Mouse (Mus musculus) kidney, embryonic 16.5 days (tissue): ENCODE measurements around the gene 4930519G04Rik. TPM values are rescaled to one million over a fixed set of nuclear protein-coding genes. Genes with fewer than 3 reads are reported as not detected.
"Not testable (repeated sequence)": the region's sequence is repeated elsewhere in the genome, so short reads cannot be mapped to it uniquely, and the experiment has no call there.

Source experiments
- ATAC-seq: fragments of 200-750 bp; cut with Nextera tagmentation; 2 replicates; pipeline ENCODE4 v1.8.0; 2017; ENCODE audit warnings: moderate TSS enrichment; ENCODE audit not compliant: low FRiP score, low TSS enrichment
- H3K27ac ChIP-seq: fragments of 300-500 bp; sonication (generic); 2 replicates; pipeline ENCODE4 v1.5.1; 2014; ENCODE audit warnings: low read length
- H3K27me3 ChIP-seq: fragments of 300-500 bp; sonication (generic); 2 replicates; pipeline ENCODE4 v1.6.1; 2014; ENCODE audit warnings: low read length, control low read depth, mixed read lengths; ENCODE audit not compliant: insufficient read depth
- H3K36me3 ChIP-seq: fragments of 300-500 bp; sonication (generic); 2 replicates; pipeline ENCODE4 v1.6.1; 2014; ENCODE audit warnings: low read length, control low read depth, mixed read lengths; ENCODE audit not compliant: insufficient read depth
- H3K4me1 ChIP-seq: fragments of 300-500 bp; sonication (generic); 2 replicates; pipeline ENCODE4 v1.6.1; 2014; ENCODE audit warnings: low read length, control low read depth, mixed read lengths; ENCODE audit not compliant: insufficient read depth
- H3K4me2 ChIP-seq: fragments of 300-500 bp; sonication (generic); replicated peaks from 2 replicates; pipeline ENCODE4 v1.6.1; 2014; ENCODE audit warnings: low read depth, low read length
- H3K4me3 ChIP-seq: fragments of 300-500 bp; sonication (generic); 2 replicates; pipeline ENCODE4 v1.5.1; 2014; ENCODE audit warnings: mild to moderate bottlenecking, low read length
- H3K9ac ChIP-seq: fragments of 300-500 bp; sonication (generic); replicated peaks from 2 replicates; pipeline ENCODE4 v1.6.1; 2014; ENCODE audit warnings: low read length
- H3K9me3 ChIP-seq: fragments of 300-500 bp; sonication (generic); 2 replicates; pipeline ENCODE4 v1.6.1; 2016; ENCODE audit warnings: low read length, control low read depth
- WGBS: fragments of 180-500 bp; shearing (Covaris S2); extraction: QIAGEN DNeasy Blood & Tissue Kit; methylation state at CpG from one replicate; pipeline ENCODE4 v1.1.7; 2014; 5-methylcytosine and 5-hydroxymethylcytosine counted together
- polyA plus RNA-seq: library from polyadenylated mRNA; unstranded; fragments of >200 nt; fragmentation: Nextera tagmentation; extraction: Ambion mirVana; gene quantifications from 2 replicates; pipeline ENCODE4 v1.2.1, GENCODE M21; 2015

The 4930519G04Rik gene
- polyA plus RNA-seq, 1 experiment from 2014 or later: not detected

- no peak for ATAC-seq
- no peak overlapping the region for H3K9ac ChIP-seq
- H3K9me3 ChIP-seq: no peaks in the 10 kb centered on the region
- 76% methylated on average over 3 of the region's 3 CpGs for WGBS
- H3K4me2 ChIP-seq: no peak overlapping the region
- no peaks in the 10 kb centered on the region for H3K27me3 ChIP-seq
- H3K27ac ChIP-seq: no peak overlapping the region
- H3K4me3 ChIP-seq: no peak overlapping the region
- no peaks in the 10 kb centered on the region for H3K36me3 ChIP-seq
- H3K4me1 ChIP-seq: 0 out of 2 replicates have a peak, but pooled peaks cover 5% of the 10 kb centered on the region
Observed at GRCm38 (mm10) chr5:114829740-114830139, 23.7 kb upstream of the 4930519G04Rik start.

DNA sequence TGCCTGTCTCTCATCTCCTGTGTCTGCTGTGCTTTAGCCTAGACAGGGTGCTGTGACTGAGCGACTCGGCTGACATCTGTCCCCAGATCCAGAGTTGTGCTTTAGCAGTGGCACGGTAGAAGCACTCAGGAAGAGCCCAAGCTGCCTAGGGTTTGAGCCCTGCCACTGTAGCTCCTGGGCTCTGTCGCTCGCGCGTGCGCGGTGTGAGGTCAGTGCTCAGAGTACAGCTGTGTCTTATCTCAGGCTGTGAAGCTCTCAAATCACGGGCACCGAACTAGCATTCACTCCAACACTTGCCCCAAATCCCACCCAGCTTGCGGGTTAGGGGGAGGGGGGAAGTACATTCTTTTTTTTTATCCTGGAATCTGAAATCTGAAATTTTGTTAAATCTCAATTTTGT, 16.6 kb upstream of the 4930519G04Rik start:
- WGBS: 62% methylated on average over 12 of the region's 12 CpGs

GRCm38 (mm10) chr5:114840481-114840880, 13.0 kb upstream of the 4930519G04Rik start:
- not testable (repeated sequence) for H3K4me1 ChIP-seq, H3K27ac ChIP-seq, H3K27me3 ChIP-seq, H3K4me2 ChIP-seq, H3K9ac ChIP-seq, H3K4me3 ChIP-seq, ATAC-seq, H3K9me3 ChIP-seq, H3K36me3 ChIP-seq
- 36% methylated on average over 5 of the region's 5 CpGs for WGBS

More for the DNA sequence above, 16.6 kb upstream of the 4930519G04Rik start:
- ATAC-seq: no peak
- Histone ChIP-seq H3K9me3 (no peaks in the 10 kb centered on the region), H3K36me3 (no peaks in the 10 kb centered on the region), H3K27ac (no peak overlapping the region), H3K4me2 (no peak overlapping the region), H3K4me1 (no peaks in the 10 kb centered on the region), H3K4me3 (no peak overlapping the region), H3K27me3 (no peaks in the 10 kb centered on the region), H3K9ac (no peak overlapping the region)

DNA sequence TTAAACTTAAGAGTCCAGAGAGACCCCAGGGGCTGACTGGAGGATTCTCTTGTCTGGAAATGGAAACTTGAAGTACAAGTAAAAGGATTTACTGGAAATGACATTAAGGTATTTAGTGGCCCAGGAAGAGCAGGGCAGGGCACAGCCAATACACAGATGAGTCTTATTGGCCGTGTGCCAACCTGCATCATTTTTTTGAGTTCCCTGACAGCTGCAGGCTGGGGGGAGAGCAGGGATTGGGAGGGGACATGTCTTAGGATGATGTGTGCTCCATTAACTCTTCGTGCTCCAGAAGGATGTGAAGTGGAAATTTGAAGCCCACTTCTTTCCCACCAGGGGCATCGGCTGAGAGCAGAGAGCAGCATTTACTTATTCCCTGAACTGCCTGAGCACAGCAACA, 11.3 kb upstream of the 4930519G04Rik start:
- 26% methylated on average over 3 of the region's 3 CpGs for WGBS
- H3K36me3 ChIP-seq, H3K4me1 ChIP-seq, H3K27ac ChIP-seq, H3K4me2 ChIP-seq, H3K9ac ChIP-seq, H3K9me3 ChIP-seq, H3K27me3 ChIP-seq, ATAC-seq, H3K4me3 ChIP-seq: not testable (repeated sequence)

GRCm38 (mm10) chr5:114842674-114843073, 10.8 kb upstream of the 4930519G04Rik start:
- H3K27me3 ChIP-seq: no peaks in the 10 kb centered on the region
- H3K27ac ChIP-seq: no peak overlapping the region
- no peaks in the 10 kb centered on the region for H3K9me3 ChIP-seq
- WGBS: 72% methylated on average over 5 of the region's 5 CpGs
- 0 out of 2 replicates have a peak, but pooled peaks cover 2% of the 10 kb centered on the region for H3K4me1 ChIP-seq
- H3K4me3 ChIP-seq: no peak overlapping the region
- no peak overlapping the region for H3K9ac ChIP-seq
- ATAC-seq: peak; percentile 12; the same call in 1 of the 2 replicates
- no peaks in the 10 kb centered on the region for H3K36me3 ChIP-seq
- no peak overlapping the region for H3K4me2 ChIP-seq

- not testable (repeated sequence) for H3K4me3 ChIP-seq, H3K27ac ChIP-seq, H3K36me3 ChIP-seq, H3K9ac ChIP-seq, H3K4me1 ChIP-seq, ATAC-seq, H3K4me2 ChIP-seq, H3K27me3 ChIP-seq, H3K9me3 ChIP-seq
- WGBS: 71% methylated on average over 2 of the region's 2 CpGs
Observed at GRCm38 (mm10) chr5:114844371-114844770, 9.1 kb upstream of the 4930519G04Rik start.

DNA sequence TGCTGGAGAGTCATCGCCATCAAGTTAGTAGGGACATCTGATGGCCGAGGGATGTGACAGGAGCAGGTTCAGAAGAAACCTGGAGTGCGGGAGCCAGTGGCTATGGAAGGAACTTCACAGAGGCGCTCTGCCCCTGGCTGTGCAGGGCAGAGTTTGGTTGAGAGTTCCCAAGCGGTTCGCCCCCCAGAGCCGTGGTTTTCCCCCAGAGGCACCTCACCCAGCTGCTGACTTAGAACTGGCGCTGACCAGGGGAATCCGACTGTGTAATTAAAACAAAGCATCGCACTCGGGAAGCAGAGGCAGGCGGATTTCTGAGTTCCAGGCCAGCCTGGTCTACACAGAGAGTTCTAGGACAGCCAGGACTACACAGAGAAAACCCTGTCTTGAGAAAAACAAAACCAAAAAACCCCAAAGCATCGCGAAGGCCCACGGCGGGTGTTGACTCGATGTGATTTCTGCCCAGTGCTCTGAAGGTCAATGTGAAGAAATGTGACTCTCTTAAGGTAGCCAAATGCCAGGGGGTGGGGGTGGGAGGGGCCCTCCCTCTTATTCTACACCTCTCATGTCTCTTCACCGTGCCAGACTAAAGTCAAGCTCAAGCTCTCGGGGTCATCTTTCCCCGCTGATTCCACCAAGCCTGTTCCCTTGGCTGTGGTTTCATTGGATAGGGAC, 1.8 kb upstream of the 4930519G04Rik start:
- WGBS: 75% methylated on average over 20 of the region's 20 CpGs
- Histone ChIP-seq H3K4me2 (no peak overlapping the region), H3K36me3 (no peaks in the 10 kb centered on the region), H3K9ac (no peak overlapping the region), H3K27ac (no peak overlapping the region), H3K27me3 (no peaks in the 10 kb centered on the region), H3K9me3 (no peaks in the 10 kb centered on the region), H3K4me1 (no peaks in the 10 kb centered on the region), H3K4me3 (no peak overlapping the region)
- no peak for ATAC-seq

- peaks cover 4% of the 10 kb centered on the region; the same call in 1 of the 2 replicates for H3K27me3 ChIP-seq
- no peak for ATAC-seq
- no peak within 1 kb of the TSS for H3K27ac ChIP-seq
- peak within 1 kb of the TSS; percentile 37 for H3K4me3 ChIP-seq
- no peaks in the 10 kb centered on the region for H3K9me3 ChIP-seq
- H3K4me1 ChIP-seq: peaks cover 6% of the 10 kb centered on the region; the same call in 1 of the 2 replicates
- 83% methylated on average over 12 of the region's 12 CpGs for WGBS
- H3K9ac ChIP-seq: peak within 1 kb of the TSS; percentile 55
- peak within 1 kb of the TSS; percentile 61 for H3K4me2 ChIP-seq
- no peaks in the 10 kb centered on the region for H3K36me3 ChIP-seq
Observed at GRCm38 (mm10) chr5:114858582-114858981, 5.1 kb downstream of the 4930519G04Rik start, which contains the start of gene Gm9936. Gene Gm9936, minus strand, starts transcription at chr5:114858682.

DNA sequence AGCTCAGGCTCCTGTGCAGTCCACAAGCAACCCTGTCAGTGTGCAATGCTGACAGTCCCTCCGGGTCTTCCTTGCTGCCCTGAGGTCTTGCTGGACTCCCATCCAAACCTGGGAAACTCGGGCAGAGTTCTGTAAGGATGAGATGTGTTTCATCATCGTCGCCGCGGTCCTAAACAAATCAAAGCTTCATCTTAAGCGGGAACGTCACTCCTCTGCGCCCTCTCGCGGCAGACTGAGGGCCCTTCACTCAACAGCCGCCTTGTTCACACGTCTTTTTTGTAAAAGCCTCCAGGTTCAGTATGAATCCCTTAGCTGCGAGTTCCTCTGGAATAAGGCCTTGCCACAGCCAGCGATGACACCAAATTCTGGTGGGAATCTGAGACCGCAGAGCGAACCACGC, 5.8 kb downstream of the 4930519G04Rik start:
- WGBS: 3% methylated on average over 18 of the region's 18 CpGs
- Histone ChIP-seq H3K4me2 (peak overlapping the region; percentile 61), H3K27ac (no peak overlapping the region), H3K27me3 (peaks cover 4% of the 10 kb centered on the region; the same call in 1 of the 2 replicates), H3K36me3 (no peaks in the 10 kb centered on the region), H3K4me1 (peaks cover 6% of the 10 kb centered on the region; the same call in 1 of the 2 replicates), H3K9ac (peak overlapping the region; percentile 55), H3K4me3 (peak overlapping the region; percentile 37), H3K9me3 (no peaks in the 10 kb centered on the region)
- ATAC-seq: no peak

GRCm38 (mm10) chr5:114861730-114862129, 8.3 kb downstream of the 4930519G04Rik start:
- peaks cover 6% of the 10 kb centered on the region; the same call in 1 of the 2 replicates for H3K4me1 ChIP-seq
- no peaks in the 10 kb centered on the region for H3K36me3 ChIP-seq
- H3K9ac ChIP-seq: no peak overlapping the region
- no peaks in the 10 kb centered on the region for H3K9me3 ChIP-seq
- no peak overlapping the region for H3K27ac ChIP-seq
- ATAC-seq: 0 out of 2 replicates have a peak, but pooled peaks have one; percentile 25
- H3K27me3 ChIP-seq: peaks cover 4% of the 10 kb centered on the region; the same call in 1 of the 2 replicates
- H3K4me2 ChIP-seq: no peak overlapping the region
- no peak overlapping the region for H3K4me3 ChIP-seq
- WGBS: 57% methylated on average over 6 of the region's 6 CpGs
